Mouse (Mus musculus): ENCODE data around the gene Mmab.

- no peak for TF ChIP-seq CTCF (IDR thresholded peaks at IDR 0.05; ENCODE audit: insufficient read depth, low read depth, low read length)
- no peak for TF ChIP-seq POLR2A (IDR thresholded peaks at IDR 0.05; ENCODE audit: insufficient read depth, low read depth, low read length)
Observed at GRCm38 (mm10) chr5:114428621-114429020, 15.2 kb downstream of the Mmab start.

Measured in olfactory bulb, adult 2 months (tissue).